Mouse (Mus musculus) lung, embryonic 16.5 days (tissue): ENCODE data around the gene Nup37. TPM values are rescaled to one million over a fixed set of nuclear protein-coding genes. Genes with fewer than 3 reads are reported as not detected.

Experiments used
- ATAC-seq: fragments of 200-750 bp; cut with Nextera tagmentation; 2 replicates; pipeline ENCODE4 v1.8.0; 2017; ENCODE audit warnings: low read depth, mild to moderate bottlenecking, moderate library complexity
- H3K27ac ChIP-seq: fragments of 300-500 bp; sonication (generic); 2 replicates; pipeline ENCODE4 v1.5.1; 2014; ENCODE audit warnings: mild to moderate bottlenecking, control low read depth, low read length
- H3K27me3 ChIP-seq: fragments of 300-500 bp; sonication (generic); 2 replicates; pipeline ENCODE4 v1.6.1; 2014; ENCODE audit warnings: low read depth, low read length, mixed read lengths; ENCODE audit not compliant: control insufficient read depth, insufficient read depth
- H3K36me3 ChIP-seq: fragments of 300-500 bp; sonication (generic); 2 replicates; pipeline ENCODE4 v1.6.1; 2014; ENCODE audit warnings: low read length; ENCODE audit not compliant: control insufficient read depth, insufficient read depth
- H3K4me1 ChIP-seq: fragments of 300-500 bp; sonication (generic); replicated peaks from 2 replicates; pipeline ENCODE4 v1.6.1; 2014; ENCODE audit warnings: low read length, mixed read lengths; ENCODE audit not compliant: control insufficient read depth, insufficient read depth
- H3K4me2 ChIP-seq: fragments of 300-500 bp; sonication (generic); 2 replicates; pipeline ENCODE4 v1.6.1; 2014; ENCODE audit warnings: low read depth, low read length, control low read depth
- H3K4me3 ChIP-seq: fragments of 300-500 bp; sonication (generic); 2 replicates; pipeline ENCODE4 v1.5.1; 2014; ENCODE audit warnings: mild to moderate bottlenecking, low read length, control low read depth
- H3K9ac ChIP-seq: fragments of 300-500 bp; sonication (generic); 2 replicates; pipeline ENCODE4 v1.6.1; 2014; ENCODE audit warnings: low read length, control low read depth
- H3K9me3 ChIP-seq: fragments of 300-500 bp; sonication (generic); 2 replicates; pipeline ENCODE4 v1.6.1; 2016; ENCODE audit warnings: low read length; ENCODE audit not compliant: control insufficient read depth
- WGBS: fragments of 180-500 bp; shearing (Covaris S2); extraction: QIAGEN DNeasy Blood & Tissue Kit; methylation state at CpG from one replicate; pipeline ENCODE4 v1.1.7; 2014; 5-methylcytosine and 5-hydroxymethylcytosine counted together
- polyA plus RNA-seq: library from polyadenylated mRNA; unstranded; fragments of >200 nt; fragmentation: Nextera tagmentation; extraction: Ambion mirVana; gene quantifications from 2 replicates; pipeline ENCODE4 v1.2.1, GENCODE M21; 2015

Nup37 gene
- polyA plus RNA-seq, 1 experiment from 2014 or later = 80.8 TPM

DNA sequence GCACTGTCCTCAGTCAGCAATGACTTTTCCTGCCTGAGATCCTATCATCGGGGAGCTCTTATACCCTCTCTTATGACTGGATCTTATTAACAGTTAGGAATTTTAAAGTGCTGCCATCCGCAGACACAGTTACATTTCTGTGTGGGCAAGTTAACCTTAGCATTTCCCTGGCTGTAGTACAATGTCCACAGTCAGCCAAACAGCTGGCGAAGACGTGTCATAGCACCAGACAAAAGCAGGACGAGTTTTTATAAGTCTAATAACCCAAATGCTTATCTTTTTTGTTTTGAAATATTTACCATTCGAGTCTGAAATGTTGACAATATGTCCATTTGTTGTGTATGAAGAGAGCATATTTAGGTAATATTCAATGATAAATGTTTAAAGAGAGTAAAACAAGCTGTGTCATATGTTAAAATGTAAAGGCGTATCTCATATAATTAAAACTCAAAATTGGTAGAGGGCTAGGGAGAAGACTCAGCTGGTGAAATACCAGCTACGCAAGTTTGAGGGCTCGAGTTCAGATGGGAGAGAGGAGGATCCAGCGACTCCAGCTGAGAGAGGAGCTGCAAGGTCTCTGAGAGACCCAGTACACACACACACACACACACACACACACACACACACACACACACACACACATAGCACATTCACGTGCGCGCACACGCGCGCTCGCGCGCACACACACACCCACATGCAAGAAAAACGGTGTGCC, 68.2 kb downstream of the Nup37 start:
- H3K4me3 ChIP-seq = no peak overlapping the region

GRCm38 (mm10) chr10:88218161-88218560, 71.4 kb downstream of the Nup37 start:
- 92% methylated on average over 3 of the region's 3 CpGs for WGBS

More for the DNA sequence above, 68.2 kb downstream of the Nup37 start:
- peak; percentile 52; the same call in 1 of the 2 replicates for ATAC-seq
- Histone ChIP-seq H3K9ac (no peak overlapping the region), H3K9me3 (no peaks in the 10 kb centered on the region), H3K36me3 (peaks cover 2% of the 10 kb centered on the region; the same call in 1 of the 2 replicates), H3K4me1 (no peaks in the 10 kb centered on the region), H3K27me3 (no peaks in the 10 kb centered on the region), H3K4me2 (no peak overlapping the region), H3K27ac (no peak overlapping the region)
- 71% methylated on average over 20 of the region's 20 CpGs for WGBS

DNA sequence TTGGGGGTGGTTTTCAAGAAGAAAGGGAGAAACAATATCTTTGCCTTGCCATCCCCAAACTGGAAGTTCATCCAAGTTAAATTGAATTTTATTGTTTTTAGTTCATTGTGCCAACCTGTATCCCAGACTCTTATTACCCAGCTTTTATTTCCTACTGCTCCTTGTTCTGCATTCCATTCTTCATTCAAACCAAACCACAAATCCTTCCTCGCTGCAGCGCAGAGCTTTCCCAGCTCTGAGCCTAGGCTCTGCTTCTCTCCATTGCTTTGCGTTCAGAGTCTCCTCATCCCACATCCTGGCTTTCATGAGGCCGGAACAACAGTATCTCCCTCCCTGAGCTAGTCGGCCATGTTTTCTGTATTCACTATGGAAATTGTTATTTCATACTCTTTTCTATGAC, 74.9 kb downstream of the Nup37 start:
- H3K4me1 ChIP-seq = no peaks in the 10 kb centered on the region
- 88% methylated on average over 5 of the region's 5 CpGs for WGBS
- no peaks in the 10 kb centered on the region for H3K27me3 ChIP-seq
- H3K9ac ChIP-seq = no peak overlapping the region
- no peak overlapping the region for H3K4me2 ChIP-seq
- no peaks in the 10 kb centered on the region for H3K9me3 ChIP-seq
- no peak for ATAC-seq
- peaks cover 4% of the 10 kb centered on the region; the same call in 1 of the 2 replicates for H3K36me3 ChIP-seq
- H3K27ac ChIP-seq = no peak overlapping the region
- H3K4me3 ChIP-seq = no peak overlapping the region

More at GRCm38 (mm10) chr10:88218161-88218560, 71.4 kb downstream of the Nup37 start:
- Histone ChIP-seq H3K4me3 (no peak overlapping the region), H3K27ac (no peak overlapping the region), H3K4me1 (no peaks in the 10 kb centered on the region), H3K9ac (no peak overlapping the region), H3K36me3 (peaks cover 4% of the 10 kb centered on the region; the same call in 1 of the 2 replicates), H3K9me3 (no peaks in the 10 kb centered on the region), H3K4me2 (no peak overlapping the region), H3K27me3 (no peaks in the 10 kb centered on the region)
- ATAC-seq = no peak

DNA sequence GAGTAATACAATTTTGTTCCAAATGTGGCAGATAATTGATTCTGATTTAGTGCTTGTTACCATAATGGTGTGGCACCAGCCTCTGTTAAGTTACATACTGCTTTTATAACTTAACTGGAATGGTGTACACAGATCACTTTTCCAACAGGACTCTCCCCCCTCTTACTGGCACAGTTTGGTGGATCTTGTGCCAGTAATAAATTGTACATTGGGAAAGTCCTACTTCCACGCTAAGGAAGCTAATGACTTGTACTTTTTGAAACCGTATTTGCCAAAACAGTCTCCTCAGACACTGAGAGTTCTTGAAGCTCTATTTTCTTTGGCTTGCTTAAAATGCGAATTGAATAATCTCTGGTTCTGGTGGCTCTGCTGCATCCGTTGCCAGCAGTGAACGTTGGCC, 78.6 kb downstream of the Nup37 start:
- Histone ChIP-seq H3K4me1 (no peaks in the 10 kb centered on the region), H3K36me3 (peaks cover 2% of the 10 kb centered on the region; the same call in 1 of the 2 replicates), H3K27ac (no peak overlapping the region), H3K4me3 (no peak overlapping the region), H3K4me2 (no peak overlapping the region), H3K9me3 (no peaks in the 10 kb centered on the region), H3K27me3 (no peaks in the 10 kb centered on the region), H3K9ac (no peak overlapping the region)
- ATAC-seq = no peak
- 81% methylated on average over 5 of the region's 5 CpGs for WGBS

DNA sequence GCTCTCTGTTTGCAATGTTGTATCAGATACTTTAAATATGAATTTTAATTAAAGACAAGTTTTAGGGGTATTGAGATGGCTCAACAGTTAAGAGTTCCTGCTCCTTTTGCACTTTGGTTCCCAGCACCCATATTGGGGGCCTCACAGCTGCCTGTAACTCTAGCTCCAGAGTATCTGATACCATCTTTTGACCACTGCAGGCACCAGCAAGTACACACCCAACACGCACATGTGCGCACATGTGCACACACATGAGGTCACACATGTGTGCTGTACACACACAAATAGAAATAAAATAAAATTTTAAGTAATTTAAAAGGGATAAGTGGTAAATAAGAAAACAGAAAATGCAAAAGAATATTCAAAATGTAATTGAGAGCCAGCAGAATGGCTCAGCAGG, 81.2 kb downstream of the Nup37 start:
- H3K27me3 ChIP-seq = no peaks in the 10 kb centered on the region
- WGBS = 89% methylated on average over 2 of the region's 2 CpGs
- no peaks in the 10 kb centered on the region for H3K9me3 ChIP-seq
- no peak for ATAC-seq
- no peak overlapping the region for H3K4me3 ChIP-seq
- H3K9ac ChIP-seq = no peak overlapping the region
- H3K36me3 ChIP-seq = no peaks in the 10 kb centered on the region; the same call in 1 of the 2 replicates
- H3K27ac ChIP-seq = no peak overlapping the region
- H3K4me1 ChIP-seq = no peaks in the 10 kb centered on the region
- H3K4me2 ChIP-seq = no peak overlapping the region

Other genes with a start within 250 kb of the Nup37 start
- gene Pmch, start 55.9 kb upstream of the Nup37 start, polyA plus RNA-seq = 0.21 and 0.65 TPM in 2 replicates
- 15.4 and 16.9 TPM in 2 replicates for gene Parpbp, start 51 bp upstream of the Nup37 start, polyA plus RNA-seq
- gene Washc3, start 54.1 kb downstream of the Nup37 start, polyA plus RNA-seq = 60.4 and 71.0 TPM in 2 replicates
- gene Dram1, start 232.1 kb downstream of the Nup37 start, polyA plus RNA-seq = 128 and 151 TPM in 2 replicates
- gene Gnptab, start 232.1 kb downstream of the Nup37 start, polyA plus RNA-seq = 16.8 and 18.1 TPM in 2 replicates